Mouse (Mus musculus) olfactory bulb, adult 2 months (tissue): Measurements from ENCODE around the gene Slc30a4.

ENCODE experiments used
- CTCF ChIP-seq: fragments of 200-500 bp; IDR thresholded peaks from 2 replicates; pipeline ENCODE4 v1.5.1; 2012; ENCODE audit warnings: low read depth, mild to moderate bottlenecking, low read length, moderate library complexity; ENCODE audit not compliant: insufficient read depth
- POLR2A ChIP-seq: fragments of 200-500 bp; IDR thresholded peaks from 2 replicates; pipeline ENCODE4 v1.6.1; 2012; ENCODE audit warnings: mild to moderate bottlenecking, low read depth, low read length, moderate library complexity; ENCODE audit not compliant: insufficient read depth

DNA sequence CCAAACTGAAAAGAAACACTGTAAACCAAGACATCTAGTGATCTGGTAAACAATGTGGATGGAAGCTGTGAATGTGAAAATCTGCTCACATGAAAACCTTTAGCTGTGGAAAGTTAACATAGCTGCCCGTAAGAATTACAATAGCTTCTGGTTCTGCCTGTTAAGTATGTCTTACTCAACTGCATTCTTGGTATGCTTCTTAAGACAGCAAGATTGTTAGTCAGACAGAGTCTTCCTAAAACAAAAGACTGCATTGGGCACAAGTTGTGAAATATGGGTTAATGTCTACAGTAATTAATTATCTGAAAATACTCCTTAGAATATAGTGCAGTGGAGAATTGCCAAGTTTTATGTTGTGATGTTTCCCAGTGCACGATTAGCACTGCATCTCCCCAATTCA is 19.9 kb downstream of the Slc30a4 start:
- TF ChIP-seq CTCF (no peak), POLR2A (no peak)
